In the genomic region with DNA sequence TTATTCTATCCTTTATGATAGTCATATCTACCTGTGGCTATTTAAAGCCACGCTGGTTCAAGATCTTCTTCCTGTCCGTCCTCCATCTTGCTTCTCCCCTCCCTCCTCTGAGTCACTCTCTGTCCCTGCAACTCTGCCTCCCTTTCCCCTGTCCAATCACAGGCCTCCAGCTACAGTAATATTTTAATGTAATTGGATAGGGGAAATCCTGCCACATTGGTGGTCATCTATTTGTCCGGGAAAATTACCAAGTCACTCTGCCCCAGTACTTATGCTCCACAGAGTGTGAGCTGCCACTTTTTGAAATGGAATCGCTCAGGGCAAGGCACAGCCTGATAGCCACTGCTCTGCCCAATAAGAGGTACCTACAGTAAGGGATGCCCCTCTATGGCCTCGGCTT, we compare ENCODE assay signal across 26 mouse cellular contexts.
A peak's percentile ranks its signal among the peaks of the same experiment; 100 is the strongest.
DNase-seq lines count a peak whose midpoint lies in the region; ATAC-seq and TF ChIP-seq lines count a peak whose summit lies in the region.
"Had no signal": no experiment of that assay in that cellular context is flagged by ENCODE, and none has a peak within 500 bp of the region (broad histone marks: within the 10 kb centered on the region; RNA-seq: fewer than 3 reads in every experiment).

No protein-coding gene starts in this region.

- H3K9ac ChIP-seq in forebrain, embryonic 11.5 days (ENCODE audit: low read length), result no peak overlapping the region
- H3K9ac ChIP-seq in forebrain, postnatal 0 days, result no peak overlapping the region
- H3K9ac ChIP-seq in lung, embryonic 16.5 days (ENCODE audit: low read length), result no peak overlapping the region
- no peak overlapping the region for H3K9ac ChIP-seq in forebrain, embryonic 16.5 days (replicated peaks; ENCODE audit: low read depth, low read length)
- no peak overlapping the region for H3K9ac ChIP-seq in forebrain, embryonic 12.5 days
- H3K9ac ChIP-seq: forebrain, embryonic 15.5 days; heart, embryonic 13.5 days; hindbrain, embryonic 12.5 days; hindbrain, embryonic 15.5 days had no signal

- no peaks in the 10 kb centered on the region for H3K9me3 ChIP-seq in forebrain, embryonic 11.5 days (ENCODE audit: control insufficient read depth, low read length)
- H3K9me3 ChIP-seq in forebrain, postnatal 0 days (ENCODE audit: low read length), result no peaks in the 10 kb centered on the region
- H3K9me3 ChIP-seq in lung, embryonic 16.5 days (ENCODE audit: control insufficient read depth, low read length), result no peaks in the 10 kb centered on the region
- no peaks in the 10 kb centered on the region for H3K9me3 ChIP-seq in forebrain, embryonic 16.5 days (ENCODE audit: control insufficient read depth, low read length)
- no peaks in the 10 kb centered on the region for H3K9me3 ChIP-seq in forebrain, embryonic 12.5 days
- H3K9me3 ChIP-seq: forebrain, embryonic 10.5 days; forebrain, embryonic 15.5 days; G1E; heart, embryonic 10.5 days; heart, embryonic 13.5 days; hindbrain, embryonic 12.5 days; hindbrain, embryonic 15.5 days had no signal

- no peak overlapping the region for H3K4me3 ChIP-seq in forebrain, embryonic 11.5 days (ENCODE audit: low read depth, low read length)
- no peak overlapping the region for H3K4me3 ChIP-seq in forebrain, postnatal 0 days (ENCODE audit: low read depth, low read length)
- H3K4me3 ChIP-seq in lung, embryonic 16.5 days (ENCODE audit: low read length), result no peak overlapping the region
- no peak overlapping the region for H3K4me3 ChIP-seq in forebrain, embryonic 16.5 days (replicated peaks; ENCODE audit: low read length)
- H3K4me3 ChIP-seq in forebrain, embryonic 12.5 days (replicated peaks), result no peak overlapping the region
- H3K4me3 ChIP-seq: forebrain, embryonic 10.5 days; forebrain, embryonic 15.5 days; gastrocnemius, adult 2 months; heart, adult 2 months; heart, embryonic 10.5 days; heart, embryonic 13.5 days; hindbrain, embryonic 12.5 days; hindbrain, embryonic 15.5 days had no signal

- no peak for ATAC-seq in forebrain, embryonic 11.5 days (replicated peaks; ENCODE audit: low FRiP score)
- no peak for ATAC-seq in forebrain, postnatal 0 days
- 0 out of 2 replicates have a peak, but pooled peaks have one; percentile 15 for ATAC-seq in lung, embryonic 16.5 days (ENCODE audit: low read depth)
- no peak for ATAC-seq in forebrain, embryonic 16.5 days
- ATAC-seq in forebrain, embryonic 12.5 days (ENCODE audit: low FRiP score), result no peak
- ATAC-seq: forebrain, embryonic 15.5 days; intestine, postnatal 0 days had no signal

- H3K4me1 ChIP-seq in forebrain, embryonic 11.5 days (replicated peaks; ENCODE audit: control insufficient read depth, insufficient read depth, low read length), result no peaks in the 10 kb centered on the region
- H3K4me1 ChIP-seq in forebrain, postnatal 0 days (ENCODE audit: insufficient read depth), result no peaks in the 10 kb centered on the region
- H3K4me1 ChIP-seq in lung, embryonic 16.5 days (replicated peaks; ENCODE audit: control insufficient read depth, insufficient read depth, low read length), result peaks cover 14% of the 10 kb centered on the region
- H3K4me1 ChIP-seq in forebrain, embryonic 16.5 days (replicated peaks; ENCODE audit: control insufficient read depth, insufficient read depth, low read length), result 0 out of 2 replicates have a peak, but pooled peaks cover 4% of the 10 kb centered on the region
- peaks cover 11% of the 10 kb centered on the region; the same call in 1 of the 2 replicates for H3K4me1 ChIP-seq in forebrain, embryonic 12.5 days
- H3K4me1 ChIP-seq: forebrain, embryonic 15.5 days had no signal

- WGBS in forebrain, embryonic 11.5 days, result 78% methylated on average over 5 of the region's 5 CpGs
- WGBS in forebrain, postnatal 0 days, result 86% methylated on average over 5 of the region's 5 CpGs
- 54% methylated on average over 5 of the region's 5 CpGs for WGBS in lung, embryonic 16.5 days
- WGBS in forebrain, embryonic 16.5 days, result 76% methylated on average over 5 of the region's 5 CpGs
- 82% methylated on average over 5 of the region's 5 CpGs for WGBS in forebrain, embryonic 12.5 days

- peak; percentile 10 for DNase-seq in forebrain, embryonic 11.5 days (ENCODE audit: low spot score)
- no peak for DNase-seq in forebrain, postnatal 0 days
- DNase-seq in lung, postnatal 25 days (ENCODE audit: low spot score), result no peak
- DNase-seq in MN1 (ENCODE audit: low spot score), result peak; percentile 64
- DNase-seq in embryo, embryonic 10 days (ENCODE audit: low spot score), result no peak
- DNase-seq: adrenal gland, adult 8-10 months; adrenal gland, postnatal 25 days; cerebellum, adult 11-12 months; cerebellum, adult 8-10 months; cerebellum, postnatal 10 days; cerebellum, postnatal 36 days; gastrocnemius, adult 2 months; gastrocnemius, postnatal 14 days; heart, postnatal 14 days had no signal

- no peak overlapping the region for H3K27ac ChIP-seq in forebrain, embryonic 11.5 days (ENCODE audit: low read depth, low read length)
- H3K27ac ChIP-seq in forebrain, postnatal 0 days (ENCODE audit: low read depth, low read length), result no peak overlapping the region
- H3K27ac ChIP-seq in lung, embryonic 16.5 days (ENCODE audit: low read length), result no peak overlapping the region
- H3K27ac ChIP-seq in forebrain, embryonic 16.5 days (ENCODE audit: low read length), result no peak overlapping the region
- no peak overlapping the region for H3K27ac ChIP-seq in forebrain, embryonic 12.5 days
- H3K27ac ChIP-seq: forebrain, embryonic 10.5 days; forebrain, embryonic 15.5 days; gastrocnemius, adult 2 months; heart, adult 2 months; heart, embryonic 10.5 days; heart, embryonic 13.5 days; hindbrain, embryonic 12.5 days; hindbrain, embryonic 15.5 days had no signal

- H3K27me3 ChIP-seq in forebrain, embryonic 11.5 days (ENCODE audit: control insufficient read depth, insufficient read depth, low read length), result no peaks in the 10 kb centered on the region
- H3K27me3 ChIP-seq in forebrain, postnatal 0 days (ENCODE audit: insufficient read depth, low read length), result no peaks in the 10 kb centered on the region
- H3K27me3 ChIP-seq in lung, embryonic 16.5 days (ENCODE audit: control insufficient read depth, insufficient read depth, low read depth, low read length), result no peaks in the 10 kb centered on the region
- H3K27me3 ChIP-seq in forebrain, embryonic 16.5 days (replicated peaks; ENCODE audit: control insufficient read depth, insufficient read depth, low read length), result no peaks in the 10 kb centered on the region
- no peaks in the 10 kb centered on the region for H3K27me3 ChIP-seq in forebrain, embryonic 12.5 days
- H3K27me3 ChIP-seq: forebrain, embryonic 15.5 days; heart, embryonic 13.5 days; hindbrain, embryonic 12.5 days; hindbrain, embryonic 15.5 days had no signal

- no peak for TF ChIP-seq CTCF in forebrain, postnatal 0 days (IDR thresholded peaks at IDR 0.05; ENCODE audit: low read depth)

- H3K36me3 ChIP-seq in forebrain, embryonic 11.5 days (ENCODE audit: control insufficient read depth, insufficient read depth, low read length), result no peaks in the 10 kb centered on the region
- H3K36me3 ChIP-seq in forebrain, postnatal 0 days (ENCODE audit: insufficient read depth), result no peaks in the 10 kb centered on the region
- H3K36me3 ChIP-seq in lung, embryonic 16.5 days (ENCODE audit: control insufficient read depth, insufficient read depth, low read length), result no peaks in the 10 kb centered on the region
- no peaks in the 10 kb centered on the region for H3K36me3 ChIP-seq in forebrain, embryonic 16.5 days (ENCODE audit: control insufficient read depth, insufficient read depth)
- no peaks in the 10 kb centered on the region for H3K36me3 ChIP-seq in forebrain, embryonic 12.5 days (replicated peaks)
- H3K36me3 ChIP-seq: forebrain, embryonic 10.5 days; forebrain, embryonic 15.5 days; G1E; heart, embryonic 10.5 days; heart, embryonic 13.5 days; hindbrain, embryonic 12.5 days; hindbrain, embryonic 15.5 days had no signal

- H3K4me2 ChIP-seq in forebrain, embryonic 11.5 days (ENCODE audit: low read depth, low read length, severe bottlenecking), result no peak overlapping the region
- no peak overlapping the region for H3K4me2 ChIP-seq in forebrain, postnatal 0 days (ENCODE audit: low read depth)
- H3K4me2 ChIP-seq in lung, embryonic 16.5 days (ENCODE audit: low read depth, low read length), result no peak overlapping the region
- H3K4me2 ChIP-seq in forebrain, embryonic 16.5 days (ENCODE audit: low read length), result no peak overlapping the region
- H3K4me2 ChIP-seq in forebrain, embryonic 12.5 days, result no peak overlapping the region
- H3K4me2 ChIP-seq: forebrain, embryonic 15.5 days; heart, embryonic 13.5 days; hindbrain, embryonic 12.5 days; hindbrain, embryonic 15.5 days had no signal

Comparison
In these comparisons a context has a peak if more than half of its experiments do, and no peak if none do; other contexts are left out.
1. DNase-seq: peak in forebrain, embryonic 11.5 days (single experiment) and MN1 (single experiment); none in forebrain, postnatal 0 days (single experiment), lung, postnatal 25 days (single experiment) and embryo, embryonic 10 days (single experiment).